Mouse (Mus musculus): ENCODE measurements at regions not wholly inside any gene's neighbourhood (a gene's known extent, or its start where the extent isn't known, plus 50 kb on each side); places are given as distances from the start of the nearest gene placed in this dataset.

DNA sequence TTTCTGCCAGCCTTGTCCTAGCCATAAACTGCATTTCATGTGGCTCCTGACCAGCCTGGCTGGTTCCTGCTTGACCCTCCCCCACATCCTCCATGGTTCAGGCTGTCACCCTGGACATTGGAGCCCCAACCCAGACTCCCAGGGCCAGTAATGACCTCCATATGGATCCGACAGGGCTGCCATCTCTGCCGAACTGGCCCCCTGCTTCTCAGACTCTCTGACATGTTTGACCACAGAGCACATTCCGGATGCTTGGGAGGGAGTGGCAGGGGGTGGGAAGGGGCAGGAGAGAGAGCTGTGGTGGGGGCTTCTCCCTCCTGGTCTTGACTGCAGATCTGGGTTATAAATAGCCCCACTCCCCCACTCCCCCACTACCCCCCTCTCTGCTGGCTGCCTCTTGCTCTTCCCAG is 59.0 kb upstream of the Actrt2 start:
- WGBS (ENCODE audit: insufficient replicate concordance), result 33% methylated on average over 3 of the region's 3 CpGs
- H3K27me3 ChIP-seq (replicated peaks), result 0 out of 2 replicates have a peak, but pooled peaks cover 2% of the 10 kb centered on the region
- ATAC-seq, result no peak
- no peak overlapping the region for H3K27ac ChIP-seq
- H3K4me3 ChIP-seq, result no peak overlapping the region
- no peak overlapping the region for H3K4me2 ChIP-seq
- H3K9ac ChIP-seq, result no peak overlapping the region
- H3K9me3 ChIP-seq (replicated peaks), result no peaks in the 10 kb centered on the region
- H3K36me3 ChIP-seq, result no peaks in the 10 kb centered on the region
- H3K4me1 ChIP-seq, result peaks cover 4% of the 10 kb centered on the region; the same call in 1 of the 2 replicates

DNA sequence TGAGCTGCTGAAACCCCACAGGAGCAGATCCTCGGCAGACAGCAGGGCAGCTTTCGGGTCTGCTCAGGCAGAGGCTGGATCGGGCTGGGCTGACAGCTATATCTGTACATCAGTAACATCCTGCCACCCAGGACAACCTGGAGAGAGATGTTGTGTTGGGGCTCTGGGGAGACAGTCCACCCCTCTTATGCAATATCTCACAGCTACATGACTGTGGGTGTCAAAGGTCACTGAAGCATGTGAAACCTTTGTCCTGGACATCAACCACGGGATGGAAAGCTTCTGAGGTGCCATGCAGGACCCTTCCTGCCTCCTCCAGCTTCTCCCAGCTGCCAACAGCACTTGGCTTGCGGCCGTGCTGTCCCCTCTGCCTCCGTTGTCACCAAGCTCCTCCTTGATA is 60.3 kb upstream of the Actrt2 start:
- Histone ChIP-seq H3K9ac (no peak overlapping the region), H3K4me1 (peaks cover 4% of the 10 kb centered on the region; the same call in 1 of the 2 replicates), H3K4me3 (no peak overlapping the region), H3K27me3 (replicated peaks) (0 out of 2 replicates have a peak, but pooled peaks cover 2% of the 10 kb centered on the region), H3K9me3 (replicated peaks) (no peaks in the 10 kb centered on the region), H3K36me3 (no peaks in the 10 kb centered on the region), H3K27ac (no peak overlapping the region), H3K4me2 (no peak overlapping the region)
- WGBS (ENCODE audit: insufficient replicate concordance), result 57% methylated on average over 7 of the region's 7 CpGs
- no peak for ATAC-seq

DNA sequence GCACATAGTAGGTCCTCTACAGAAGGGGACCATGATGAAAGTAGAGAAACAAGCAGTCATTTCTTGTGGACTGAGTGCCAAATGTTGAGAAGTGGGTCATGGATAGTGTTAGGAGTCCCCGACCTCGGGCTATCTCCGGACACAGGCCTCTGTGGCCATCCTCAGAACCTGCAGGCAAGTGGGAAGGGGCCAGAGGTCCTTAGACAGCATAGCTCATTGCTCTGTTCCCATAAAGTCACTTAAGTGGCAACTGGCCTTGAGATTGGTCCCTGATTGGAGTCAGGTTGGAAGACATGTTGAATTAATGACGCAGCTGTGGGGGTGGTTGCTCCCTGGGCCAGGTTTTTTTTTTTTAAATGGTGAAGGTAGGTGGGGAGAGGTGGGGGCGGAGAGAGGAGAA is 63.0 kb upstream of the Actrt2 start:
- Histone ChIP-seq H3K36me3 (no peaks in the 10 kb centered on the region), H3K4me2 (no peak overlapping the region), H3K4me3 (no peak overlapping the region), H3K4me1 (peaks cover 4% of the 10 kb centered on the region; the same call in 1 of the 2 replicates), H3K9ac (no peak overlapping the region), H3K27me3 (replicated peaks) (0 out of 2 replicates have a peak, but pooled peaks cover 2% of the 10 kb centered on the region), H3K9me3 (replicated peaks) (no peaks in the 10 kb centered on the region), H3K27ac (no peak overlapping the region)
- 61% methylated on average over 5 of the region's 5 CpGs for WGBS (ENCODE audit: insufficient replicate concordance)
- ATAC-seq, result no peak

DNA sequence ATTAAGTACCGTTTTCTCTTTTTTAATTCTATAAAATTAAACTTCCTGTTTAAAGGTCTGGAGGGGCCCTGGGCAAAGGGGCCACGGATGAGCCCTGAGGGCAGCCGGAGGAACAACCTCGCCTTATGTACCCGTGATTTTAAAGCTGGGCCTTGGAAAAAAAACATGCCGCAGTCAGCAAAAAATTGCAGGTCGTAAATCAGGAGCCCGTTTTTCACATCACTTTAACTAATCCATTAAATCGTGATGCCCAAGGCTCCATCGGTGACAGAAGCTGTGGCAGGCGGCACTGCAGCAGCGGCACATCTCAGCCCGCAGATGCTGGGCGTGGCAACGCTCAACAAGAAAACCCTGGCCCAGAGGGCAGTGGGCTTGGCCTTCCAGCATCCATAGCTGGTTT is 63.7 kb upstream of the Actrt2 start:
- H3K4me1 ChIP-seq, result peaks cover 4% of the 10 kb centered on the region; the same call in 1 of the 2 replicates
- H3K27ac ChIP-seq, result no peak overlapping the region
- 65% methylated on average over 15 of the region's 15 CpGs for WGBS (ENCODE audit: insufficient replicate concordance)
- H3K4me2 ChIP-seq, result no peak overlapping the region
- H3K9ac ChIP-seq, result no peak overlapping the region
- 0 out of 2 replicates have a peak, but pooled peaks cover 2% of the 10 kb centered on the region for H3K27me3 ChIP-seq (replicated peaks)
- H3K4me3 ChIP-seq, result no peak overlapping the region
- no peaks in the 10 kb centered on the region for H3K36me3 ChIP-seq
- ATAC-seq, result no peak
- no peaks in the 10 kb centered on the region for H3K9me3 ChIP-seq (replicated peaks)

DNA sequence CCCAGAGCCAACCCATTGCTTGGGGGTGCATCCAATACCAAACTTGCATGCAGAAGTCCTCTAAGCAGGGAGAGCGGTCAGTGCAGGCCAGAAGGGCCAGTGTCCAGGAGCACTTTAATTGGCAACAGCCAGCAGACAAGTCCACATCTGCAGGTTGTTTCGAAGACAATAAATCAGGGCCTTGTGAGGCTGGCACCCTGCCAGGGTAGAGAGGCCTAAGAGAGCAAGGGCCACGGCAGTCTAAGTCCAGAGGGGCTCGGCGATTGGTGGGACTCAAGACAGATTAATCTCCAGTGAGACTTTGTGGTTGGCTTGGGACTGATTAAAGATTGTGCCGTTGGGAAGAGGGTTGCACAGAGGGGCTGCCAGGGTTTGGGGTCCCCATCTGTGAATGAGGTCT is 68.4 kb upstream of the Actrt2 start:
- WGBS (ENCODE audit: insufficient replicate concordance), result 61% methylated on average over 6 of the region's 6 CpGs
- H3K36me3 ChIP-seq, result no peaks in the 10 kb centered on the region
- no peak overlapping the region for H3K4me3 ChIP-seq
- H3K27me3 ChIP-seq (replicated peaks), result no peaks in the 10 kb centered on the region
- no peak overlapping the region for H3K9ac ChIP-seq
- H3K9me3 ChIP-seq (replicated peaks), result no peaks in the 10 kb centered on the region
- H3K4me2 ChIP-seq, result no peak overlapping the region
- ATAC-seq, result no peak
- no peak overlapping the region for H3K27ac ChIP-seq
- no peaks in the 10 kb centered on the region for H3K4me1 ChIP-seq

DNA sequence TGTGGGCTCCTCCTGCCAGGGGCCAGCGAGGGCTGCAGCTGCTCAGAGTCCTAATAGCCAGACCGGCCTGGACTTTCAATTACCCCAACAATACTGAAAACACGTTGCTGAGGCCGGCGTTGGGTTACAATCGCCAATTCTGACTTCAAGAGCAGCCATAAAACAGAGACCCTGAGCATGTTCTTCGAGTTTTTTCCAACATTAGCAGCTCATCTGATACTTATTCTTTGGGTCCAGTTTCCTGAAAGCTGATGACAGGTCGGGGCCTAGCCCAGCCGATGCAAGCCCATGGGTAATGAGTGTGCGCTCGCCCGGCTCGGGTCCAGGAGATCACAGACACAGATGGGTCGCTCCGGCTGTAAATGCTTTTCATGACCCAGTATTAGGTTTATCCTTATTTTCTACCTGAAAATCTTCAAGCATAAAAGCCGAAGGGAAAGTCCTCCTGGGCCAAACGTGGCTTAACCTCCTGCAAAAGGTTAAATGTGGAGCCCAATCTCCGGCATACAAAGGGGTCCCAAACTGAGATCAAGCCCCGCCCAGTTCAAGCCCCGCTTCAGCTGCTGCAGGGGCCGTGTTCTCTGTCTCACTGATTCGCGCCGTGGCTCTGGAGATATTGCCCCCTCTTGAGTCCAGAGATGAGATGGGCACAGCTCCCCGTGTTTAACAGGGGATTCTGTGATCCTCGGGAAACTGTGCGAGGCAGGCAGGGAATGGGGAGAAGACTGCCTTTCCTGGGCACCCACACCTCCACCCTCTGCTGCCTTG is 73.6 kb upstream of the Actrt2 start:
- no peak overlapping the region for H3K9ac ChIP-seq
- no peak overlapping the region for H3K4me3 ChIP-seq
- H3K27me3 ChIP-seq (replicated peaks), result peaks cover 10% of the 10 kb centered on the region; the same call in 1 of the 2 replicates
- H3K4me2 ChIP-seq, result no peak overlapping the region
- WGBS (ENCODE audit: insufficient replicate concordance), result 58% methylated on average over 27 of the region's 27 CpGs
- H3K27ac ChIP-seq, result no peak overlapping the region
- no peaks in the 10 kb centered on the region for H3K36me3 ChIP-seq
- H3K4me1 ChIP-seq, result no peaks in the 10 kb centered on the region
- no peak for ATAC-seq
- no peaks in the 10 kb centered on the region for H3K9me3 ChIP-seq (replicated peaks)

DNA sequence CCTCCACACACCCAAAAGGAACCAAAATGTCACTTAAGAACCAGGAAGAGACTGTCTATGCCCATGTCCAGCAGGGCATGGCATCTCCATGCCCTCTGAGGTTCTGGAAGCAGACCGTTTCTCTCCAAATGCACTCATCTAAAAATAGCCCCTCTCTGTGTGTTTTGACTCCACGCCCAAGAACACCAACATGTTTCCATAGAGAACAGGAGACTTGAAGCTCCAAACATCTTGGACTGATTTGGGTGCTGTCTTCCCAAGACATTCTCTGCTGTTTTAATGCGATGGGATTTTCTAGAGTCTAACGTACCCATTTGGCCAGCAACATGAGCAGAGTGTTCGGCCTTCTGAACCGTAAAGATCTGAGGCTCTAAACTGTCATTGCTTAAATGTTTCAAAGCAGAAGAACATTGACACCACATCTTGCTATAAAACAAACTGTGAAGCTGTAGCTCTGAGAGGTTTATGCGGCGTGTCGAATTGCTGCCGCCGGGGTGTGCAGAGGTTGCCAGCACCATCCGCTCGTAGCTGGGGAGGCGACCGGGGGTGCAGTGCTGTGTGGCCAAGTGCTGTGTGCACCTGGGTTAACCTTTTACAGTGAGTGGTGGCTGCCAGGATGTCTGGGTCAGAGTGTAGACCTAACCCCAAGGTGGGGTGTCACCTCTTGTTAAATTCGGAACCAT is 78.8 kb upstream of the Actrt2 start:
- WGBS (ENCODE audit: insufficient replicate concordance), result 78% methylated on average over 16 of the region's 16 CpGs

DNA sequence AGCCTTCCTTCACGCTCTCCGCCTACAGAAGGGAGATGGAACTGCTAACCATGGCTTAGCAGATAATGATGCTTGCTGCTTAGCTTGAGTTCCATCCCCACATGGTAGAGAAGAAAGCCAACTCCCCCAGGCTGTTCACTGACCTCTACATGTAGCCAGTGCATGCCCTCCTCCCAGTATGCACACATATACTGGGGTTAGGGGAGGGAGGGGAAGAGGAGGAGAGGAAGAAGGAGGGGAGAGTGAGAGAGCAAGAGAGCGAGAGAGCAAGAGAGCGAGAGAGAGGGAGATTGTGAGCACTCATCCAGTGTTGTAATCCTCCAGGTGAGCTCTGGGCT is 79.3 kb upstream of the Actrt2 start:
- H3K9ac ChIP-seq, result no peak overlapping the region
- H3K4me1 ChIP-seq, result 0 out of 2 replicates have a peak, but pooled peaks cover 3% of the 10 kb centered on the region
- H3K36me3 ChIP-seq, result no peaks in the 10 kb centered on the region
- H3K27me3 ChIP-seq (replicated peaks), result peaks cover 16% of the 10 kb centered on the region
- no peaks in the 10 kb centered on the region for H3K9me3 ChIP-seq (replicated peaks)
- no peak overlapping the region for H3K4me2 ChIP-seq
- WGBS (ENCODE audit: insufficient replicate concordance), result 59% methylated on average over 4 of the region's 4 CpGs
- no peak for ATAC-seq
- no peak overlapping the region for H3K4me3 ChIP-seq
- H3K27ac ChIP-seq, result no peak overlapping the region

More for the DNA sequence above, 78.8 kb upstream of the Actrt2 start:
- Histone ChIP-seq H3K4me2 (no peak overlapping the region), H3K36me3 (no peaks in the 10 kb centered on the region), H3K27ac (no peak overlapping the region), H3K27me3 (replicated peaks) (peaks cover 22% of the 10 kb centered on the region), H3K9ac (no peak overlapping the region), H3K4me1 (0 out of 2 replicates have a peak, but pooled peaks cover 3% of the 10 kb centered on the region), H3K9me3 (replicated peaks) (no peaks in the 10 kb centered on the region), H3K4me3 (no peak overlapping the region)
- no peak for ATAC-seq

DNA sequence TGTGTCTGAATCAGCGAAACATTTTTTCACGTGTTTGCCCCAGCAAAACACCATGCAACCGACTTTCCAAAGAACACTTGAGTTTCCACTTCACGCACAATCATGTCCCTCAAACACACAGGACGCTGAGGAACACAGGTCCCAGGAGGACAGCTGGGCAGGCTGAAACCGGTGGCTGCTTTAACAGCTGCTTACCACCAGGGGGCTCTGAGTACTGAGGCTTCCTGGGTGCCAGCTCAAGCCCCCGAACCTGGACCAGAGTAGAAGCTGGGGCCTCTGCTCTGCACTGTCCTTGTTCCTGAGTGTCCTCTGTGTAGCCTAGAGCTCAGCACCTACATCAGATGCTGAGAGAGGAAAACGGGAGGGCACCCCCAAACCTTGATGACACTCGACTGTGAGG is 81.5 kb upstream of the Actrt2 start:
- no peaks in the 10 kb centered on the region for H3K9me3 ChIP-seq (replicated peaks)
- ATAC-seq, result no peak
- H3K27me3 ChIP-seq (replicated peaks), result peaks cover 13% of the 10 kb centered on the region
- H3K4me2 ChIP-seq, result no peak overlapping the region
- 28% methylated on average over 9 of the region's 9 CpGs for WGBS (ENCODE audit: insufficient replicate concordance)
- H3K27ac ChIP-seq, result no peak overlapping the region
- 0 out of 2 replicates have a peak, but pooled peaks cover 3% of the 10 kb centered on the region for H3K4me1 ChIP-seq
- H3K4me3 ChIP-seq, result no peak overlapping the region
- H3K9ac ChIP-seq, result no peak overlapping the region
- H3K36me3 ChIP-seq, result no peaks in the 10 kb centered on the region

DNA sequence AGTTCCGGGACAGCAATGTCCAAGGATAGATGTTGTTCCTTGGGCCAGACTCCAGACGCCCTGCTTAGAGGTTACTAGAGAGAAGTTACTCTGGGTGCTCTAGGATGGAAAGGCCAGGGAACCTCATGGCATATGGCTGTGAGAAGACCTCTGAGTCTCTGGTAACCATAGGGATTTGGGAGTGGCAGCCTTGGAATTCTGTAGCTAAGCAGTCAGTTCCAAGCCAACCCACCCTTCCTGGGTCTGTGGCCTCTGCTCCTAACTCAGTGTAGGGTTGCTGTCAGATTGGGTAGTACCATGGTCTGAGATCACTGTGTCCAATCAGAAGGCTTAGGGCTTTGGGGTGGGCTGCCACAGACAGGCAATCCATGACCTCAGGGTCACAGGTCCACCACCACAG is 82.3 kb upstream of the Actrt2 start:
- no peak overlapping the region for H3K27ac ChIP-seq
- ATAC-seq, result peak; percentile 64
- H3K27me3 ChIP-seq (replicated peaks), result peaks cover 18% of the 10 kb centered on the region
- H3K4me2 ChIP-seq, result no peak overlapping the region
- WGBS (ENCODE audit: insufficient replicate concordance), result 69% methylated on average over 2 of the region's 2 CpGs
- H3K9ac ChIP-seq, result no peak overlapping the region
- no peaks in the 10 kb centered on the region for H3K36me3 ChIP-seq
- 0 out of 2 replicates have a peak, but pooled peaks cover 3% of the 10 kb centered on the region for H3K4me1 ChIP-seq
- H3K4me3 ChIP-seq, result no peak overlapping the region
- H3K9me3 ChIP-seq (replicated peaks), result no peaks in the 10 kb centered on the region

DNA sequence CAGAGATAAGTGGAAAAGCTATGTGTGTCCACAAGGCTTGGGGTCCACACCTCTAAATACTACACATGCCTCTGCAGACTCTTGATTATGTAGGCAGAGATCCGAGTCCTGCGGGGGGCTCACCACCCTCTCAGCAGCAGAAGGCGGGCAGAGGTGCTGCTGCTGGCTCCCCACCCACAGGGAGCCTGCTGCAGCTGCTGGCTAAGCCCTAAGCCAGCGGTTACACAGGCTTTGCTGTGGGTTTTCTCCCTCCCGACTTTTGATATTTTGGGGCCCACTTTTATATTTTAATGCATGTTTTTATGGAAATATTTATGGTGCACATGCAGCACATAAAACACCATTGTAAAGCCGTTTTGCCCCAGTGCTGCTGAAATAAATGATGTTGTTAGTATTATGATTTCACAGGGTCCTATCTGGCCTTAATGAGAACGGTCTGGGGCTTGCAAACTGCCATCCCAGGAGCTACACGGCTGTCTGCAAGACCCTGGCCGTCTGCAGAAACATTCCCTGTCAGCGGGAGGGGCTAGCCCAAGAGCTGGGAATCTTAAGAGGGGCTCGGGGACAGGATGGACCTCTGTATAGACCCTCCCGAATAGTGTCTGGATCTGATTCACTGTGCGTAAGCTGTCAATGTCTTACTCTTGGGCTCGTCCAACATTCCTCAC is 82.9 kb upstream of the Actrt2 start:
- Histone ChIP-seq H3K9ac (no peak overlapping the region), H3K9me3 (replicated peaks) (no peaks in the 10 kb centered on the region), H3K4me1 (0 out of 2 replicates have a peak, but pooled peaks cover 3% of the 10 kb centered on the region), H3K27me3 (replicated peaks) (peaks cover 18% of the 10 kb centered on the region), H3K4me3 (no peak overlapping the region), H3K4me2 (no peak overlapping the region), H3K27ac (no peak overlapping the region), H3K36me3 (no peaks in the 10 kb centered on the region)
- no peak for ATAC-seq
- 58% methylated on average over 14 of the region's 14 CpGs for WGBS (ENCODE audit: insufficient replicate concordance)

DNA sequence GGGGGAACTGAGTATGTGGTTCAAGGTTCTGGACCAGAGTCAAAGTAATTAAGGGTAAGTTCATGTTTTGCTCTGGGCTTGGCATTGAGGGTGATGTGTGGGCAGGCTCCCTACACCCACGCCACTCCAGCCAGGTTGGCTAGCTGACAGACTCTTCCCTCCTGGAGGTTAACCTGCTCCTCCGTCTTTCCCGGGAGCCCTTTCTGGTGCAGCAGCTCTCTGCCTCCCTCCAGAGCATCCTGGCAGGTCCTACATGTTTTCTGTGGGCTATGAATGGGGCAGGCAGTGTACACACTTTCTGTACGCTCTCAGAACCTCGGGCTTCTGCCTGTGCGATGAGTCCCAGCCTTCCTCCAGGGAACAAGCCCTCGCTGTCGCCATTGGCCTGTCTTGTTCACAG is 82.8 kb upstream of the Ttc34 start:
- H3K9ac ChIP-seq, result no peak overlapping the region
- no peak overlapping the region for H3K4me2 ChIP-seq
- WGBS (ENCODE audit: insufficient replicate concordance), result 55% methylated on average over 8 of the region's 8 CpGs
- peaks cover 18% of the 10 kb centered on the region; the same call in 1 of the 2 replicates for H3K27me3 ChIP-seq (replicated peaks)
- no peak for ATAC-seq
- no peaks in the 10 kb centered on the region for H3K36me3 ChIP-seq
- H3K4me1 ChIP-seq, result 0 out of 2 replicates have a peak, but pooled peaks cover 3% of the 10 kb centered on the region
- H3K27ac ChIP-seq, result no peak overlapping the region
- H3K4me3 ChIP-seq, result no peak overlapping the region
- H3K9me3 ChIP-seq (replicated peaks), result no peaks in the 10 kb centered on the region

Data from liver, embryonic 12.5 days (tissue).